Mouse (Mus musculus): Measurements from ENCODE around the gene Cdk5. TPM values are rescaled to one million over a fixed set of nuclear protein-coding genes. Genes with fewer than 3 reads are reported as not detected.

Gene Cdk5
- 7.7 and 8.8 TPM in 2 replicates for polyA plus RNA-seq (2015; fragmentation: Nextera tagmentation; extraction: Ambion mirVana)

GRCm38 (mm10) chr5:24423129-24424003, at the start of gene Cdk5, which contains the start of gene Slc4a2:
Gene Cdk5, minus strand, starts transcription at chr5:24423530.
Gene Slc4a2, plus strand, starts transcription at chr5:24423837.
- under 1% methylated on average over 46 of the region's 46 CpGs for WGBS (ENCODE audit: insufficient replicate concordance)
- 0 out of 2 replicates have a peak, but pooled peaks cover 8% of the 10 kb centered on the region for H3K36me3 ChIP-seq (replicated peaks)
- peak within 1 kb of the TSS; percentile 93 for H3K4me2 ChIP-seq
- no peaks in the 10 kb centered on the region for H3K9me3 ChIP-seq (replicated peaks)
- H3K4me1 ChIP-seq (replicated peaks): peaks cover 49% of the 10 kb centered on the region
- peaks cover 16% of the 10 kb centered on the region for H3K27me3 ChIP-seq
- peak within 1 kb of the TSS; percentile 80 for H3K9ac ChIP-seq
- H3K4me3 ChIP-seq (replicated peaks): peak within 1 kb of the TSS; percentile 73
- ATAC-seq (ENCODE audit: insufficient read depth): peak; percentile 88
- peak within 1 kb of the TSS; percentile 92 for H3K27ac ChIP-seq (replicated peaks)

GRCm38 (mm10) chr5:24470600-24470999, 47.3 kb upstream of the Cdk5 start:
- Histone ChIP-seq H3K27me3 (peaks cover 37% of the 10 kb centered on the region), H3K4me3 (replicated peaks) (no peak overlapping the region), H3K36me3 (replicated peaks) (no peaks in the 10 kb centered on the region), H3K9me3 (replicated peaks) (no peaks in the 10 kb centered on the region), H3K4me1 (replicated peaks) (peaks cover 33% of the 10 kb centered on the region), H3K9ac (no peak overlapping the region), H3K4me2 (no peak overlapping the region), H3K27ac (replicated peaks) (no peak overlapping the region)
- peak; percentile 49; the same call in 1 of the 2 replicates for ATAC-seq (ENCODE audit: insufficient read depth)
- WGBS (ENCODE audit: insufficient replicate concordance): 11% methylated on average over 5 of the region's 5 CpGs

- Histone ChIP-seq H3K9me3 (replicated peaks) (no peaks in the 10 kb centered on the region), H3K9ac (no peak overlapping the region), H3K4me1 (replicated peaks) (peaks cover 12% of the 10 kb centered on the region), H3K4me3 (replicated peaks) (no peak overlapping the region), H3K4me2 (no peak overlapping the region), H3K27ac (replicated peaks) (no peak overlapping the region), H3K36me3 (replicated peaks) (no peaks in the 10 kb centered on the region), H3K27me3 (0 out of 2 replicates have a peak, but pooled peaks cover 3% of the 10 kb centered on the region)
- ATAC-seq (ENCODE audit: insufficient read depth): no peak
- 77% methylated on average over 12 of the region's 12 CpGs for WGBS (ENCODE audit: insufficient replicate concordance)
Measured at GRCm38 (mm10) chr5:24466762-24467161, 43.4 kb upstream of the Cdk5 start.

GRCm38 (mm10) chr5:24455613-24456012, 32.3 kb upstream of the Cdk5 start:
- Histone ChIP-seq H3K4me1 (replicated peaks) (peaks cover 63% of the 10 kb centered on the region), H3K4me3 (replicated peaks) (no peak overlapping the region), H3K36me3 (replicated peaks) (peaks cover 25% of the 10 kb centered on the region; the same call in 1 of the 2 replicates), H3K4me2 (no peak overlapping the region), H3K9ac (no peak overlapping the region), H3K27me3 (no peaks in the 10 kb centered on the region), H3K27ac (replicated peaks) (no peak overlapping the region), H3K9me3 (replicated peaks) (no peaks in the 10 kb centered on the region)
- ATAC-seq (ENCODE audit: insufficient read depth): no peak
- 80% methylated on average over 7 of the region's 7 CpGs for WGBS (ENCODE audit: insufficient replicate concordance)

GRCm38 (mm10) chr5:24455076-24455475, 31.7 kb upstream of the Cdk5 start:
- WGBS (ENCODE audit: insufficient replicate concordance): 81% methylated on average over 3 of the region's 3 CpGs
- H3K4me3 ChIP-seq (replicated peaks): no peak overlapping the region
- H3K4me1 ChIP-seq (replicated peaks): peaks cover 63% of the 10 kb centered on the region
- no peak overlapping the region for H3K9ac ChIP-seq
- peaks cover 25% of the 10 kb centered on the region; the same call in 1 of the 2 replicates for H3K36me3 ChIP-seq (replicated peaks)
- H3K9me3 ChIP-seq (replicated peaks): no peaks in the 10 kb centered on the region
- no peaks in the 10 kb centered on the region for H3K27me3 ChIP-seq
- H3K4me2 ChIP-seq: no peak overlapping the region
- no peak for ATAC-seq (ENCODE audit: insufficient read depth)
- no peak overlapping the region for H3K27ac ChIP-seq (replicated peaks)

- peaks cover 57% of the 10 kb centered on the region for H3K4me1 ChIP-seq (replicated peaks)
- H3K9ac ChIP-seq: no peak overlapping the region
Measured at GRCm38 (mm10) chr5:24453985-24454303, 30.6 kb upstream of the Cdk5 start.

GRCm38 (mm10) chr5:24453283-24453984, 30.1 kb upstream of the Cdk5 start:
- ATAC-seq (ENCODE audit: insufficient read depth): no peak
- 31% methylated on average over 5 of the region's 5 CpGs for WGBS (ENCODE audit: insufficient replicate concordance)
- Histone ChIP-seq H3K4me3 (replicated peaks) (peak overlapping the region; percentile 83), H3K9me3 (replicated peaks) (no peaks in the 10 kb centered on the region), H3K4me2 (peak overlapping the region; percentile 100), H3K4me1 (replicated peaks) (peaks cover 57% of the 10 kb centered on the region), H3K27ac (replicated peaks) (peak overlapping the region; percentile 96; the same call in 1 of the 2 replicates), H3K27me3 (no peaks in the 10 kb centered on the region), H3K9ac (peak overlapping the region; percentile 90), H3K36me3 (replicated peaks) (peaks cover 21% of the 10 kb centered on the region; the same call in 1 of the 2 replicates)

More at GRCm38 (mm10) chr5:24453985-24454303, 30.6 kb upstream of the Cdk5 start:
- 31% methylated on average over 2 of the region's 2 CpGs for WGBS (ENCODE audit: insufficient replicate concordance)
- Histone ChIP-seq H3K27me3 (no peaks in the 10 kb centered on the region), H3K36me3 (replicated peaks) (peaks cover 25% of the 10 kb centered on the region; the same call in 1 of the 2 replicates), H3K9me3 (replicated peaks) (no peaks in the 10 kb centered on the region), H3K27ac (replicated peaks) (no peak overlapping the region), H3K4me3 (replicated peaks) (no peak overlapping the region), H3K4me2 (peak overlapping the region; percentile 100)
- no peak for ATAC-seq (ENCODE audit: insufficient read depth)

GRCm38 (mm10) chr5:24452691-24453233, 29.4 kb upstream of the Cdk5 start:
- Histone ChIP-seq H3K4me3 (replicated peaks) (peak overlapping the region; percentile 83), H3K4me1 (replicated peaks) (peaks cover 62% of the 10 kb centered on the region), H3K4me2 (peak overlapping the region; percentile 100), H3K36me3 (replicated peaks) (0 out of 2 replicates have a peak, but pooled peaks cover 14% of the 10 kb centered on the region), H3K27ac (replicated peaks) (peak overlapping the region; percentile 96), H3K9me3 (replicated peaks) (no peaks in the 10 kb centered on the region), H3K9ac (peak overlapping the region; percentile 90), H3K27me3 (no peaks in the 10 kb centered on the region)
- WGBS (ENCODE audit: insufficient replicate concordance): 1% methylated on average over 29 of the region's 29 CpGs
- peak; percentile 6; the same call in 1 of the 2 replicates for ATAC-seq (ENCODE audit: insufficient read depth)

GRCm38 (mm10) chr5:24452030-24452690, 28.8 kb upstream of the Cdk5 start, which contains the start of gene Agap3:
Gene Agap3, plus strand, starts transcription at chr5:24452177.
- Histone ChIP-seq H3K9ac (peak within 1 kb of the TSS; percentile 90), H3K4me1 (replicated peaks) (peaks cover 68% of the 10 kb centered on the region), H3K36me3 (replicated peaks) (0 out of 2 replicates have a peak, but pooled peaks cover 10% of the 10 kb centered on the region), H3K4me3 (replicated peaks) (peak within 1 kb of the TSS; percentile 83), H3K4me2 (peak within 1 kb of the TSS; percentile 100), H3K27me3 (no peaks in the 10 kb centered on the region), H3K27ac (replicated peaks) (peak within 1 kb of the TSS; percentile 96), H3K9me3 (replicated peaks) (no peaks in the 10 kb centered on the region)
- WGBS (ENCODE audit: insufficient replicate concordance): under 1% methylated on average over 65 of the region's 85 CpGs
- no peak; the same call in 1 of the 2 replicates for ATAC-seq (ENCODE audit: insufficient read depth)

- 2% methylated on average over 56 of the region's 66 CpGs for WGBS (ENCODE audit: insufficient replicate concordance)
- peak overlapping the region; percentile 96 for H3K27ac ChIP-seq (replicated peaks)
Measured at GRCm38 (mm10) chr5:24451264-24452029, 28.1 kb upstream of the Cdk5 start.

More at GRCm38 (mm10) chr5:24451264-24452029, 28.1 kb upstream of the Cdk5 start:
- H3K4me1 ChIP-seq (replicated peaks): peaks cover 72% of the 10 kb centered on the region
- H3K27me3 ChIP-seq: no peaks in the 10 kb centered on the region
- H3K4me3 ChIP-seq (replicated peaks): peak overlapping the region; percentile 83
- peak overlapping the region; percentile 90 for H3K9ac ChIP-seq
- 0 out of 2 replicates have a peak, but pooled peaks cover 10% of the 10 kb centered on the region for H3K36me3 ChIP-seq (replicated peaks)
- no peaks in the 10 kb centered on the region for H3K9me3 ChIP-seq (replicated peaks)
- peak; percentile 77 for ATAC-seq (ENCODE audit: insufficient read depth)
- H3K4me2 ChIP-seq: peak overlapping the region; percentile 100
